Mouse (Mus musculus) heart, adult 8-10 months (tissue): ENCODE data around the gene Rpl10a. TPM values are rescaled to one million over a fixed set of nuclear protein-coding genes. Genes with fewer than 3 reads are reported as not detected.

Source experiments
- DNase-seq: peaks from one replicate; pipeline ENCODE4 v3.0.0; 2022; ENCODE audit warnings: low spot score
- total RNA-seq, 4 experiments: library from RNA; stranded (reverse); gene quantifications; 2 replicates each; pipeline ENCODE4 v1.2.4; 2022

Gene Rpl10a
- total RNA-seq: 100 to 1,000 TPM; 377 to 423 (median 382) TPM

- DNase-seq: peak; percentile 95
Measured at GRCm38 (mm10) chr17:28328366-28328928, at the start of gene Rpl10a. Rpl10a (plus strand) TSS chr17:28328471.

- no peak for DNase-seq
Measured at GRCm38 (mm10) chr17:28279236-28279635, 49.0 kb upstream of the Rpl10a start.

- peak; percentile 49 for DNase-seq
Measured at GRCm38 (mm10) chr17:28279780-28280422, 48.4 kb upstream of the Rpl10a start.

- no peak for DNase-seq
Measured at GRCm38 (mm10) chr17:28280423-28280800, 47.9 kb upstream of the Rpl10a start.

GRCm38 (mm10) chr17:28280831-28281377 lies 47.4 kb upstream of the Rpl10a start:
- DNase-seq: no peak

GRCm38 (mm10) chr17:28281866-28282441 lies 46.3 kb upstream of the Rpl10a start:
- DNase-seq: no peak

GRCm38 (mm10) chr17:28283199-28283598 lies 45.1 kb upstream of the Rpl10a start:
- no peak for DNase-seq

- DNase-seq: no peak
Measured at GRCm38 (mm10) chr17:28286133-28286532, 42.1 kb upstream of the Rpl10a start.

- no peak for DNase-seq
Measured at GRCm38 (mm10) chr17:28286964-28287363, 41.3 kb upstream of the Rpl10a start.

- no peak for DNase-seq
Measured at GRCm38 (mm10) chr17:28287578-28287977, 40.7 kb upstream of the Rpl10a start.

- no peak for DNase-seq
Measured at GRCm38 (mm10) chr17:28287980-28288379, 40.3 kb upstream of the Rpl10a start.

GRCm38 (mm10) chr17:28290262-28290661 lies 38.0 kb upstream of the Rpl10a start:
- DNase-seq: no peak

GRCm38 (mm10) chr17:28290671-28291070 lies 37.6 kb upstream of the Rpl10a start:
- no peak for DNase-seq

GRCm38 (mm10) chr17:28291346-28291745 lies 36.9 kb upstream of the Rpl10a start:
- no peak for DNase-seq

GRCm38 (mm10) chr17:28293716-28294115 lies 34.6 kb upstream of the Rpl10a start:
- no peak for DNase-seq

GRCm38 (mm10) chr17:28294449-28295333 lies 33.6 kb upstream of the Rpl10a start:
- DNase-seq: no peak

GRCm38 (mm10) chr17:28298888-28299287 lies 29.4 kb upstream of the Rpl10a start:
- DNase-seq: no peak

GRCm38 (mm10) chr17:28299669-28300320 lies 28.5 kb upstream of the Rpl10a start:
- DNase-seq: no peak

GRCm38 (mm10) chr17:28300323-28300722 lies 27.9 kb upstream of the Rpl10a start:
- no peak for DNase-seq

- no peak for DNase-seq
Measured at GRCm38 (mm10) chr17:28300850-28301249, 27.4 kb upstream of the Rpl10a start.

- DNase-seq: no peak
Measured at GRCm38 (mm10) chr17:28305172-28305571, 23.1 kb upstream of the Rpl10a start.
